Mouse (Mus musculus) neural tube, embryonic 14.5 days (tissue): ENCODE results near the gene Skp1a. TPM values are rescaled to one million over a fixed set of nuclear protein-coding genes. Genes with fewer than 3 reads are reported as not detected.

Experiments used
- ATAC-seq: fragments of 200-750 bp; cut with Nextera tagmentation; 2 replicates; pipeline ENCODE4 v1.8.0; 2017; ENCODE audit warnings: low read depth, mild to moderate bottlenecking, moderate TSS enrichment, moderate library complexity
- H3K27ac ChIP-seq: fragments of 300-500 bp; sonication (generic); 2 replicates; pipeline ENCODE4 v1.5.1; 2014; ENCODE audit warnings: low read depth, mild to moderate bottlenecking, control low read depth, low read length, moderate library complexity, mixed read lengths
- H3K27me3 ChIP-seq: fragments of 300-500 bp; sonication (generic); 2 replicates; pipeline ENCODE4 v1.6.1; 2014; ENCODE audit warnings: low read length; ENCODE audit not compliant: control insufficient read depth, insufficient read depth
- H3K36me3 ChIP-seq: fragments of 300-500 bp; sonication (generic); 2 replicates; pipeline ENCODE4 v1.6.1; 2014; ENCODE audit warnings: low read length, mixed read lengths; ENCODE audit not compliant: control insufficient read depth, insufficient read depth
- H3K4me1 ChIP-seq: fragments of 300-500 bp; sonication (generic); 2 replicates; pipeline ENCODE4 v1.6.1; 2014; ENCODE audit warnings: low read length; ENCODE audit not compliant: control insufficient read depth, insufficient read depth
- H3K4me2 ChIP-seq: fragments of 300-500 bp; sonication (generic); 2 replicates; pipeline ENCODE4 v1.6.1; 2014; ENCODE audit warnings: mild to moderate bottlenecking, low read depth, low read length, control low read depth
- H3K4me3 ChIP-seq: fragments of 300-500 bp; sonication (generic); 2 replicates; pipeline ENCODE4 v1.5.1; 2014; ENCODE audit warnings: low read depth, low read length, control low read depth, mixed read lengths
- H3K9ac ChIP-seq: fragments of 300-500 bp; sonication (generic); replicated peaks from 2 replicates; pipeline ENCODE4 v1.6.1; 2014; ENCODE audit warnings: low read depth, mild to moderate bottlenecking, control low read depth, low read length, mixed read lengths
- H3K9me3 ChIP-seq: fragments of 300-500 bp; sonication (generic); 2 replicates; pipeline ENCODE4 v1.6.1; 2016; ENCODE audit warnings: low read length; ENCODE audit not compliant: control insufficient read depth
- WGBS: fragments of 180-500 bp; shearing (Covaris S2); extraction: QIAGEN DNeasy Blood & Tissue Kit; methylation state at CpG from one replicate; pipeline ENCODE4 v1.1.7; 2014; 5-methylcytosine and 5-hydroxymethylcytosine counted together
- polyA plus RNA-seq: library from polyadenylated mRNA; unstranded; fragments of >200 nt; fragmentation: Nextera tagmentation; extraction: Ambion mirVana; gene quantifications from 2 replicates; pipeline ENCODE4 v1.2.1, GENCODE M21; 2014

Gene Skp1a
- polyA plus RNA-seq, 1 experiment from 2014 or later: 1,145 TPM

GRCm38 (mm10) chr11:52262338-52262737, 30.5 kb downstream of the Skp1a start:
- Histone ChIP-seq H3K9ac (no peak overlapping the region), H3K36me3 (no peaks in the 10 kb centered on the region), H3K4me3 (no peak overlapping the region), H3K4me1 (no peaks in the 10 kb centered on the region), H3K27me3 (no peaks in the 10 kb centered on the region), H3K4me2 (no peak overlapping the region), H3K9me3 (no peaks in the 10 kb centered on the region), H3K27ac (no peak overlapping the region)
- ATAC-seq: no peak
- WGBS: 91% methylated on average over 11 of the region's 11 CpGs

- no peak for ATAC-seq
- no peaks in the 10 kb centered on the region for H3K27me3 ChIP-seq
- H3K9me3 ChIP-seq: no peaks in the 10 kb centered on the region
- no peak overlapping the region for H3K27ac ChIP-seq
- H3K4me2 ChIP-seq: no peak overlapping the region
- 82% methylated on average over 7 of the region's 7 CpGs for WGBS
- no peaks in the 10 kb centered on the region for H3K36me3 ChIP-seq
- H3K4me1 ChIP-seq: no peaks in the 10 kb centered on the region
- no peak overlapping the region for H3K9ac ChIP-seq
- no peak overlapping the region for H3K4me3 ChIP-seq
Measured at GRCm38 (mm10) chr11:52264871-52265270, 33.1 kb downstream of the Skp1a start.

GRCm38 (mm10) chr11:52265616-52266307, 34.0 kb downstream of the Skp1a start:
- no peak for ATAC-seq
- Histone ChIP-seq H3K27ac (no peak overlapping the region), H3K4me3 (no peak overlapping the region), H3K4me2 (no peak overlapping the region), H3K9me3 (no peaks in the 10 kb centered on the region), H3K9ac (no peak overlapping the region), H3K4me1 (no peaks in the 10 kb centered on the region), H3K36me3 (no peaks in the 10 kb centered on the region), H3K27me3 (no peaks in the 10 kb centered on the region)
- 77% methylated on average over 12 of the region's 12 CpGs for WGBS

GRCm38 (mm10) chr11:52267271-52267670, 35.5 kb downstream of the Skp1a start:
- Histone ChIP-seq H3K4me3 (no peak overlapping the region), H3K4me2 (no peak overlapping the region), H3K9me3 (no peaks in the 10 kb centered on the region), H3K36me3 (no peaks in the 10 kb centered on the region), H3K27ac (no peak overlapping the region), H3K27me3 (no peaks in the 10 kb centered on the region), H3K4me1 (no peaks in the 10 kb centered on the region), H3K9ac (no peak overlapping the region)
- no peak for ATAC-seq
- 90% methylated on average over 5 of the region's 5 CpGs for WGBS

- no peak for ATAC-seq
- no peak overlapping the region for H3K27ac ChIP-seq
- no peaks in the 10 kb centered on the region for H3K9me3 ChIP-seq
- H3K27me3 ChIP-seq: no peaks in the 10 kb centered on the region
- WGBS: 80% methylated on average over 7 of the region's 7 CpGs
- H3K4me2 ChIP-seq: no peak overlapping the region
- no peak overlapping the region for H3K4me3 ChIP-seq
- no peaks in the 10 kb centered on the region for H3K36me3 ChIP-seq
- no peak overlapping the region for H3K9ac ChIP-seq
- H3K4me1 ChIP-seq: peaks cover 6% of the 10 kb centered on the region; the same call in 1 of the 2 replicates
Measured at GRCm38 (mm10) chr11:52268104-52268835, 36.5 kb downstream of the Skp1a start.

GRCm38 (mm10) chr11:52269841-52270240, 38.0 kb downstream of the Skp1a start:
- Histone ChIP-seq H3K27ac (no peak overlapping the region), H3K36me3 (no peaks in the 10 kb centered on the region), H3K4me2 (no peak overlapping the region), H3K4me3 (no peak overlapping the region), H3K9me3 (no peaks in the 10 kb centered on the region), H3K4me1 (peaks cover 6% of the 10 kb centered on the region; the same call in 1 of the 2 replicates), H3K9ac (no peak overlapping the region), H3K27me3 (no peaks in the 10 kb centered on the region)
- ATAC-seq: no peak
- 88% methylated on average over 6 of the region's 6 CpGs for WGBS

- no peak for ATAC-seq
- Histone ChIP-seq H3K27ac (no peak overlapping the region), H3K9ac (no peak overlapping the region), H3K4me2 (no peak overlapping the region), H3K4me3 (no peak overlapping the region), H3K27me3 (no peaks in the 10 kb centered on the region), H3K9me3 (no peaks in the 10 kb centered on the region), H3K36me3 (no peaks in the 10 kb centered on the region), H3K4me1 (peaks cover 6% of the 10 kb centered on the region; the same call in 1 of the 2 replicates)
- 83% methylated on average over 8 of the region's 8 CpGs for WGBS
Measured at GRCm38 (mm10) chr11:52271765-52272495, 40.1 kb downstream of the Skp1a start.

- Histone ChIP-seq H3K27me3 (no peaks in the 10 kb centered on the region), H3K4me1 (peaks cover 6% of the 10 kb centered on the region; the same call in 1 of the 2 replicates)
- no peak for ATAC-seq
Measured at GRCm38 (mm10) chr11:52272619-52273018, 40.8 kb downstream of the Skp1a start.

More at GRCm38 (mm10) chr11:52272619-52273018, 40.8 kb downstream of the Skp1a start:
- no peak overlapping the region for H3K9ac ChIP-seq
- WGBS: 70% methylated on average over 6 of the region's 6 CpGs
- no peaks in the 10 kb centered on the region for H3K36me3 ChIP-seq
- H3K4me2 ChIP-seq: no peak overlapping the region
- no peak overlapping the region for H3K4me3 ChIP-seq
- no peaks in the 10 kb centered on the region for H3K9me3 ChIP-seq
- no peak overlapping the region for H3K27ac ChIP-seq
